Mouse (Mus musculus): ENCODE measurements around the gene Plvap. TPM values are rescaled to one million over a fixed set of nuclear protein-coding genes. Genes with fewer than 3 reads are reported as not detected.

The Plvap gene
- total RNA-seq, 4 experiments from 2014 or later = 23.8 to 29.1 (median 27.0) TPM

GRCm38 (mm10) chr8:71526272-71526671, 14.7 kb upstream of the Plvap start:
- no peak for DNase-seq (ENCODE audit: low spot score)

GRCm38 (mm10) chr8:71525226-71526050, 13.9 kb upstream of the Plvap start, which contains the start of gene Ccdc194:
TSS of gene Ccdc194 (minus strand) at chr8:71525711.
- DNase-seq (ENCODE audit: low spot score) = no peak

GRCm38 (mm10) chr8:71521634-71522033, 10.1 kb upstream of the Plvap start:
- peak; percentile 96 for DNase-seq (ENCODE audit: low spot score)

GRCm38 (mm10) chr8:71519037-71519825, 7.7 kb upstream of the Plvap start:
- DNase-seq (ENCODE audit: low spot score) = peak; percentile 77

- DNase-seq (ENCODE audit: low spot score) = no peak
Measured at GRCm38 (mm10) chr8:71516786-71517185, 5.2 kb upstream of the Plvap start.

GRCm38 (mm10) chr8:71515043-71515442, 3.5 kb upstream of the Plvap start:
- no peak for DNase-seq (ENCODE audit: low spot score)

GRCm38 (mm10) chr8:71513018-71513754, 1.6 kb upstream of the Plvap start:
- no peak for DNase-seq (ENCODE audit: low spot score)

- DNase-seq (ENCODE audit: low spot score) = no peak
Measured at GRCm38 (mm10) chr8:71509316-71509715, 2.2 kb downstream of the Plvap start.

- DNase-seq (ENCODE audit: low spot score) = peak; percentile 52
Measured at GRCm38 (mm10) chr8:71507589-71508104, 3.9 kb downstream of the Plvap start.

GRCm38 (mm10) chr8:71505979-71506378, 5.6 kb downstream of the Plvap start:
- DNase-seq (ENCODE audit: low spot score) = no peak

- DNase-seq (ENCODE audit: low spot score) = no peak
Measured at GRCm38 (mm10) chr8:71505326-71505725, 6.2 kb downstream of the Plvap start.

- no peak for DNase-seq (ENCODE audit: low spot score)
Measured at GRCm38 (mm10) chr8:71504349-71504748, 7.2 kb downstream of the Plvap start.

GRCm38 (mm10) chr8:71498816-71499690, 12.5 kb downstream of the Plvap start:
- DNase-seq (ENCODE audit: low spot score) = no peak

GRCm38 (mm10) chr8:71497881-71498501, 13.6 kb downstream of the Plvap start:
- peak; percentile 73 for DNase-seq (ENCODE audit: low spot score)

- DNase-seq (ENCODE audit: low spot score) = no peak
Measured at GRCm38 (mm10) chr8:71497077-71497645, 14.4 kb downstream of the Plvap start.

- DNase-seq (ENCODE audit: low spot score) = peak; percentile 91
Measured at GRCm38 (mm10) chr8:71496481-71496880, 15.1 kb downstream of the Plvap start.

GRCm38 (mm10) chr8:71495811-71496210, 15.7 kb downstream of the Plvap start:
- no peak for DNase-seq (ENCODE audit: low spot score)

GRCm38 (mm10) chr8:71495039-71495438, 16.5 kb downstream of the Plvap start:
- DNase-seq (ENCODE audit: low spot score) = peak; percentile 85

- DNase-seq (ENCODE audit: low spot score) = peak; percentile 97
Measured at GRCm38 (mm10) chr8:71488454-71488853, 23.1 kb downstream of the Plvap start.
